Mouse (Mus musculus) heart, adult 2 months (tissue): ENCODE measurements around the gene Zfhx3.

Source experiments
- CTCF ChIP-seq: fragments of 200-600 bp; IDR thresholded peaks from 2 replicates; pipeline ENCODE4 v1.8.1; 2022; ENCODE audit warnings: antibody characterized with exemption, mild to moderate bottlenecking, moderate library complexity
- EP300 ChIP-seq: fragments of 200-500 bp; IDR thresholded peaks from 2 replicates; pipeline ENCODE4 v1.6.1; 2011; ENCODE audit warnings: low read depth, low read length, control low read depth; ENCODE audit not compliant: insufficient read depth
- POLR2A ChIP-seq: fragments of 200-500 bp; IDR thresholded peaks from 2 replicates; pipeline ENCODE4 v1.6.1; 2011; ENCODE audit warnings: mild to moderate bottlenecking, low read depth, low read length, control low read depth; ENCODE audit not compliant: insufficient read depth

DNA sequence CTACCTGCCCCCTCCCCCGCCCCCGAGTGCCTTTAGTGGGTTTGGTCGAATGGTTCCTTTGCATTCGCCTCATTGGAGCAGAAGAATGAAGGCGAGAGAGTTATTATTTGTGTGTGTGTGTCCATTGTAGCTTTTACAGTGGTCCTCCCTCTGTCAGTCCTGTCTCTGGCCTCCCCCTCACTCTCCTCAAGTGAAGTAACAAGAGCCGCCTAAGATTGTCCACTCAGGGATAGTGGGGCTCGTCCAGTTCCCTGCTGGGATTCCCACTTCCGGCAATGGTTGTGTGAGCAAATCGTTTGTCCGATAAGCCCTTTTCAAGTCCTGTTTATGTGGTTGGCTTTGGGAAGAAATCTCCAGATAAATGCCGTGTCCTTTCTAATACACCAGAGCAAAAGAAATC lies 790.1 kb downstream of the Zfhx3 start:
- TF ChIP-seq CTCF (no peak), POLR2A (no peak), EP300 (no peak)
